Mouse (Mus musculus) skeletal muscle tissue, adult 2 months (tissue): Measurements from ENCODE around the gene Ush1g.

Experiments used
- DNase-seq: peaks from one replicate; pipeline ENCODE4 v3.0.0-alpha.2; 2012; ENCODE audit warnings: low read depth, low spot score

The Ush1g gene

DNA sequence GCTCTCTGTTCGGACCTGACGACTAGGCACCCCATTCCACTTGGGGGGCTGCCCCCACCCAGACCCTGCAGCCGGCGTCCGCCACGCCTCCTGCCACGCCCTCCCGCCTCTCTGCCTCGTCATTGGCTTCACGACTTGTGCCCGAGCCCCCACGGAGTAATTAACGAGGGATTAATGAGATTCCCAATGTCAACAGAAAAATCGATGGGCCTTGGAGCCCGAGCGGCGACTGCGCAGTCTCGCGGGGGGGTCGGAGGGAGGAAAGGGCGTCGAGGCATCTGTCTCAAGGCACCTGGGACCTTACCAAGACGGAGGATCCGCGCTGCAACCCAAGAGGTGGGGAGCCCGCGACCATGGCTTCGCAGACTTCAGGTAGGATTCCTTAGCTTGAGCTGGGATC is 12.7 kb upstream of the Ush1g start, which contains the start of gene Otop3:
Otop3 (plus strand) TSS at position 201 of the 400 bp plus-strand sequence.
- DNase-seq, result no peak

DNA sequence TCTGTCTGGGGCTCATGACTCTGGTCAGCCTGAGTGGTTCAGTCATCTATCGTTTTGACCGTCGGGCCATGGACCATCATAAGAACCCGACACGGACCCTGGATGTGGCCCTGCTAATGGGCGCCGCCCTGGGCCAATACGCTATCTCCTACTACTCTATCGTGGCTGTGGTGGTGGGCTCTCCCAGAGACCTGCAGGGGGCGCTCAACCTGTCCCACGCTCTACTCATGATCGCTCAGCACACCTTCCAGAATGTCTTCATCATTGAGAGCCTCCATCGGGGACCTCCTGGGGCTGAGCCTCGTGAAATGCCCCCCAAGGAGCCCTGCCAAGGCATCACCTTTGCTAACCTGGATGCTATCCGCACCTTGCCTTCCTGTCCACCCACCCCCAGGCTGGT is 7.5 kb upstream of the Ush1g start:
- no peak for DNase-seq

DNA sequence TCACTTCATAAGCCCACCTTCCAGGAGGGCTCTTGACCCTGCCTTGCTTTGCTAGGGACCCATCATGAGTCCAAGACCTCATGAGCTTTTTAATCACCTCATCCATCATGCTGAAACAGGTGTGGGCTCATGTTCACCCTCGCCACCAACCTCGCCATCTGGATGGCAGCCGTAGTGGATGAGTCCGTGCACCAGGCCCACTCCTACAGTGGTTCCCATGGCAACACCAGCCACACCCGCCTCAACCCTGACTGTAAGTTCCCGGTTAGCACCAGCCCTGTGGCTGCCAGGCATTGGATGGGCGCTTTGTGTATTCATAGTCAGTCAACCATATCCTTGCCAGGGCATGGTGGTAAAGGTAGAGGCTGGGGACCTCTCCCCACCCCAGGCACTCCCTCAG is 4.9 kb upstream of the Ush1g start:
- no peak for DNase-seq

DNA sequence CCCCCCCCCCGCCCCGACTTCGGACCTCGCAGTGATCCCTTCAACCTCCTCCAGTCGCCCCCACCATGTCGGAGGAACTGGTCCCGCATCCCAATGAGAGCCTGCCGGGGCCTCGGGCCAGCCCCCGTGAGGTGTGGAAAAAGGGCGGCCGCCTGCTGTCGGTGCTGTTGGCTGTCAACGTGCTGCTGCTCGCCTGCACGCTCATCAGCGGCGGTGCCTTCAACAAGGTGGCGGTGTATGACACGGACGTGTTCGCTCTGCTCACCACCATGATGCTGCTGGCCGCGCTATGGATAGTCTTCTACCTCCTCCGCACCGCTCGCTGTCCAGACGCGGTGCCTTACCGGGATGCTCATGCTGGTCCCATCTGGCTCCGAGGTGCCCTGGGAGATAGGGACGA is 1.5 kb upstream of the Ush1g start:
- no peak for DNase-seq

DNA sequence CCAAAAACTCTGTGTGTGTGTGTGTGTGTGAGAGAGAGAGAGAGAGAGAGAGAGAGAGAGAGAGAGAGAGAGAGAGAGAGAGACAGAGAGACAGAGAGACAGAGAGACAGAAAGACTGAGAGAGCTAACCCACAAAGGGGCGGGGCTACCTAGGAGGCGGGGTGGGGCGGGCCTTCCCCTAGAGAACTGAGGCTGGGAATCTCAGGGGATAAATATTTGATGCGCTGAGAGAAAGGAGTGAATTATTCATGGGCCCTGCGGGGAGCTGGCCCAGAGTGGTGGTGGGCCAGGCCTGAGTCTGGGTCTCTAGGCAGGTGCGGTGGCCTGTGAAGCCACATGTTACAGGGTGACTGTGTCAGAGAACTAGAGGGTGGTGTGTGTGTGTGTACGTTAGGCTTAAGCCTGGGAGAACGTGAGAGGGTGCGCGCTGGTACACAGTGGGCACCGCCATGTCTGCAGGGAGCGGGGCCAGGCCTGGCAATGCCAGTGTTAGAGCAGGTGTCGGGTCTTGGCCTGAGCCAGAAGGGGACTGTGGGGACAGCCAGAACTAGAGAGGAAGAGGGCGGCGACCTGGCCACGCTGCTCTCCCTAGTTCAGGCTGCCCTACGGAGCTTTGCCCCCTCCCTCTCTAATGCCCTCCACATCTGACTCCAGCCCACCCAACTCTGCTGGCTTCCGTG is 2.0 kb downstream of the Ush1g start:
- DNase-seq, result peak; percentile 52

DNA sequence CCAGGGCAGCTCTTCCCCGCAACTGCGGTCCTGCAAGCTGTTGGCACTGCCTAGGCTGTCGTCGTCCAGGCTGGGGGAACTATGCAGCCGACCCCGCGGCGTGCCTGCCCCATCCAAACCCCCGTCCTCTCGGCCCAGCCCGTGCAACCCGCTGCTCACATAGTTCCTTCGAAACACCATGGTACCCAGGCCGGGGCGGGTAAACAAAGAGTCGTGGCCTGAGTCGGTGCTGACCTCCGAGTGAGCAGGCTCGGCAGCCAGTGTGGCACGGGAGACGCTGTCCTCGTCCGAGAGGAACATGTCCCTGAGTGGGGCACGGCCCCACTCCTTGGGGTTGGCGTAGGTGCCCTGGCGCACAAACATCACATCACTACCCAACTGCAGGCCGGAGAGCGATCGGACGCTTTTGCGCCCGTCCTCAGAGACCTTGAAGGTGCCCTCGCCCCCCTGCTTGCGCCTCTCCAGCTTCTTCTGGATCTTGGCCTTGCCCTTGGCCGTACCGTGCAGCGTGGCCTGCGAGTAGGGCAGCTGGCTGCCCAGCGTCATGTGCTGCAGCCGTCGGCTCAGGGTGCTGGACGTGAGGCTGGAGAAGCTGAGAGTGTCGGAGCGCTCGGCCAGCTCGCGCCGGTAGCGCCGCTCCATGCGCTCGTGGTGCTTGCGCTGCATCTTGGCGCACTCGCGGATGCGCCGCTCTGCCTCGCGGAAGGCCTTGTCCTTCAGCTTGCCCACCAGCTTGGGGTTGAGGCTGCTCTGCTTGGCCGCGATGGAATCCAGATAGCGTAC is 3.4 kb downstream of the Ush1g start:
- no peak for DNase-seq

DNA sequence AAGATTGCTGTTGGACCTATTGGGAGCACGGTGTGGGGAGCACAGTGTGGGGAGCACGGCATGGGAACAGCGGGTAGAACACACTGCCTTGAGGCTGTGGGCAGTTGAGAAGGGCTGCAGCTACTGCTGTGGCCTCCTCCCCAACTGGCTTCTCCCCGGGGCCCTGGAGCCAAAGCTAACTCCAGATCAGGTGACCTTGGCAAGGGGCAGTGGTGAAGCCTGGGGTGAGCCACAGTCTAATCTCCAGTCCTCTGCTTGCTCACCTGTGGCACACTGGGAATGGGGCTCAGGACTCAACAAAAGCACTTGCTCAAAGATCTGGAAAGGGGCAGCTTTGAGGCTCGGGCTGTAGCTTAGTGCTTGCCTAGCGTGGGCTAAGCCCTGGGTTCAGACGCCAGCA is 4.6 kb downstream of the Ush1g start:
- DNase-seq, result no peak

DNA sequence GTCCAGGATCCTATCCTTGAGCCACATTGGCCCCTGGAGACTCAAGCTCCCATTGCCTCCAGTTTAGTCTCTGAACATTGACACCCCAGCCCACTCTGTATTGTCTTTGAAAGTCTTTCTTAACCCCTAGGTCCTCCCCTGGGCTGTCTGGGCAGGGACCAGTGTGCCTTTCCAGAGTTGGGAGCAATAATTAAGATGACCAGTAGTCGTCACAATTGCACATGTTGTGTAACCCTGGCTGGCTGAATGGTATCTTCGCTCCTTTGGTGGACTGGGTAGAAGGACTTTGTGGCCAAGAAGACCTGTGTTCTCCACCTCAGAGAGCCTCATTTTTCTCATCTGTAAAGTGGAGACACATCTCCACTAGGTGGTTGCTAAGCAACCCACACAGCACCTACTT is 7.6 kb downstream of the Ush1g start:
- DNase-seq, result no peak

DNA sequence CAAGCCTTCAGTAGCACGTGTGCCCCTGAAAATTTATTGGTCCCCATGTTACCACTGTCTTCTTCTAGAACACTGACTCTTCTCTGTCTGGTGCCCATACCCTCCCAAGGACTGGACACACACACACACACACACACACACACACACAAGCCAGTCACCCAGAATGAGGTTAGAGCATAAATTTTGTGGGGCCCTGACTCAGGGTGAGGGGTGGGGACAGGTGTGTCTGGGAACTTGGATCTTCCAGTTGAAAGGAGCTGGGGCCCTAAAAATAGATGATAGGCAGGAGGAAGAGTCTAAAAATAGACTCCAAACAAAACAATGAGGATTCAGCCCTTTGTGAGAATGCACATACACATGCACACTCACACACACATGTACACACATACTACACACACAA is 13.1 kb downstream of the Ush1g start:
- no peak for DNase-seq

DNA sequence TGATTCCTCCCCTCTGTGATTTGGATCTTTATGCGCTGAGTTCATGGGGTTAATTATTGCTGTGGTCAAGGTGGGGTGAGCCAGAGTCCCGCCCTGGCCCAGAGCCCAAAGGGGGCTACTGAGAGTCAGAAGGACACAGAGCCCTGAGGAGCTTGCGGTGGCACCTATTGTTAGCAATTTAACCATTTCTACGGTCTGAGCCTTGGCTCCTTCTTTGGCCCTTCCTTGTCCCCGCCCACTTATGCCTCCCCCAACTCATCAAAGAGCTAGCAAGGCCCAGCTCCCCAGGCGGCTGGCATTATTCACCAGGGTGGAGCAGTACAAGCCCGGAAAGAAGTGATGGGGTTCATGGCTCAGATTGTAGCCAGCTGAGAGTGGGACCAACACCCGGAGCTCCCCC is 15.0 kb downstream of the Ush1g start, which contains the start of gene Otop2:
Otop2 (plus strand) TSS at position 301 of the 400 bp plus-strand sequence.
- no peak for DNase-seq

DNA sequence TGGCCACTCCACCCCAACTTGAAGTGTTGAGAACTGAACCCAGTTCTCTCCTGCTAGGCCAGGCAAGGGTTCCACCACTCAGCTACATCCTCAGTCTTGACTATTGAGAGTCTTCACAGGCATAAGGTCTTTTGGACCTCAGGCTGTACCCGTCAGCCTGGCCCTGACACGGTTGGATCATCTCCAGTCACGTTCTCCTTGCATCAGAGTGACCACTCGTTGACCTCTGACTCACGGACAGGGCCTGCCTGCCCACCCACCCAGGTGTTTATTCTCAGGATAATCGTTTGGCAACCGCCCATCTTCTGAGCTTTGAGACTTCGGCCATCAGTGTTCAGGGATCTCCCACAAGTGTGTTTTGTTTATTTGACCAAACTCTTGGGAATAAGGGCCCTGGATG is 18.7 kb downstream of the Ush1g start:
- DNase-seq, result no peak

DNA sequence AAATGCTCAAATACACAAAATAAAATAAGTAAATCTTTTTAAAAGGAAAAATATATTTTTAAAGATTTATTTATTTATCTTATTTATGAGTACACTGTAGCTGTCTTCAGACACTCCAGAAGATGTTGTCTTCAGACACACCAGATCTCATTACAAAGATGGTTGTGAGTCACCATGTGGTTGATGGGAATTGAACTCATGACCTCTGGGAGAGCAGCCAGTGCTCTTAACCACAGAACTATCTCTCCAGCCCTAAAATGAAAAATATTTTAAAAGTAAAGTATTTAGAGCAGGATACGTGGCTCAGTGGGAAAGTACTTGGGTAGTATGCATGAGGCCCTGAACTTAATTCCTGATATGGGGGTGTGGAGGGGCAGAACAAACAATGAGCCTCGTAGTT is 20.5 kb downstream of the Ush1g start:
- no peak for DNase-seq

DNA sequence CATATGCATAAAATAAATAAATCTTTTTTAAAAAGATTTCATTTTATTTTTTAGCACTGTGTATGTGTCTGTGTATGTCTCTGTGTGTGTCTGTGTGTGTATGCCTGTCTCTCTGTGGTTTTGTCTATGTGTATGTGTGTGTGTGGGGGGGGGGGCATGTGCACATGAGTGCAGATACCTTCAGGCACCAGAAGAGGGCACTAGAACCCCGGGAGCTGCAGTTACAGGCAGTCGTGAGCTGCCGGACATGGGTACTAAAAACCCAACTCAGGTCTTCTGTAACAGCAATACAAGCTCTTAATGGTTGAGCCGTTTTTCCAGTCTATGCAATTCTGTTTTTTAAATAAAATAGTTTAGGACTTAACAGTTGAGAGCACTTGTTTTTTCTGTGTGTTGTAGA is 21.1 kb downstream of the Ush1g start:
- DNase-seq, result no peak

DNA sequence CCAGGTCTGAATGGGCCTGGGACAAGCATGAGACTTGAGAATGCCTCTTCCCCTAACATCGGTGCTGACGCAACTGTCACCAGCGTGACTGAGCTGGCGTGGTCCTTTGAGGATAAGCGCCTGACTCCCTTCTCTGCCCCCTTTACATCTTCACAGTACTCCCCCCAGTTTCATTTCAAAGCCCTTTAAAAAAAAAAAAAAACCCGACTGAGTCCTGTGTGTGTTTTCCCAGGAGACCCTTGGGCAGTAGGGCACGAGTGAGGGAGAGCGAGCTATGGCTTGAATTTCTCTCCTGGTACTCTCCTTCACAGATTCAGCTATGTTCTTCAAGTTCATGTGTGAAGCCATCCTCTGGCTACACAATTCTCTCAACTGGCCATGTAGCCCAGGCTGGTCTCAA is 23.7 kb downstream of the Ush1g start:
- no peak for DNase-seq

DNA sequence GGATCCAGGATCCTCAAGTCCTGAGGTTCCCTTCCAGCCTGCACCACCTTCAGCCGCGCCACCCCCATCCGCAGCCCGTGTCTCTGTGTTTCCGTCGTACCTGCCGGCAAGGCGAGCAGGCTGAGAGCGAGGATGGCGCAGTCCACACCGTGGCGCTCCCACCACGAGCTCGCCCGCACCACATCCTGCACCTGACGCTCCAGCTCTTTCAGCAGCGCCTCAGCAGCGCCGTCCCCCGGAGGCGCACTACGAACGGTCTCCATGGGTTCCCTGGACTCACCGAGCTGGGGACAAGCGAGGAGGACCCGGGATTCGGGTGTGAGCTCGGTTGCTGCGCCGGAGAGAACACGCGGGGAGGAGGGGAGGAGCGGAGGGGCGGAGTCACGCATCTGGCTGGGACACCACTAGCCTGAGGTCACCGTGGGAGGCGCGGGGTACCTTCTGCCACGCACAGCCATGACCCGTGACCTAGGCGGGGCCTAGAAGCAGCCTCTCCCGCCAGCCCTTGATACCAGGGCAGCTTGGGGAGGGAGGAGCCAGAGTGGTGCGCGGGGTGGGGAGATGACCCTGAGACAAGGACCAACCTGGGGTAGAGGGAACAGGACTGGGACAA is 24.5 kb downstream of the Ush1g start, which contains the start of gene Fads6:
Fads6 (minus strand) TSS at position 450 of the 613 bp plus-strand sequence.
- DNase-seq, result no peak

DNA sequence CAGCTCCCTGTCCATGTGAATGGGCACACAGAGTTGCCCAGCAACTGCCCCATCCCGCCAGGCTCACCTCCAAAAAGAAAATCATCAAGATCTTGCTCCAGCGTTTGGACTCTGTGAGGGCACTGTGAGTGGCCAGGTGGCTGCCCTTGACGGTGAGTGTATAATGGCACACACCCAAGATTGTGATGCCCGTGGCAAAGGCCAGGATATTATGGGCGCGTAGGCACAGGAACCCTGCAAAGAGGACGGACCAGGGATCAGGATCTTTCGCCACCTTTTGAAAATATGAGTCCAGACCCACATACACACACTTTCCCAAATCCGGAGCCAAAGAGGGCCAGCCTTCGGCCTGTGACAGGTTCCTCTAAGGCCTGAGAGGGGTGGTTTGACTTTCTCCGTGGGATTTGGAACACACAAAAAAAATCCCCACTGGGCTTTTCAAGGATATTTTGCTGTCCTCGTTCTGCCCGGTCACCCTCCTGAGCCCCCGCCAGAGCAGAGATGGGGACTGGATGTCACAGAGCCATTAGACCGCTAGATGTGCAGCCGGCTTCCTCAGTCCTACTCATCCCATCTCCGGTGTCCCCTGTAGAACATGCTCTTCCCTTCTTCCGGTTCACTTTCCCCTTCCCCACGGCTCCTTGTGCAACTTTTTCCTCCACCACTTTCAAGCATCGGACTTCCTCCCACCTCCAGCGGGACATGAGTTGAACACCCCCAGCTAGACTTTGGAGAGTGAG is 25.2 kb downstream of the Ush1g start:
- no peak for DNase-seq

DNA sequence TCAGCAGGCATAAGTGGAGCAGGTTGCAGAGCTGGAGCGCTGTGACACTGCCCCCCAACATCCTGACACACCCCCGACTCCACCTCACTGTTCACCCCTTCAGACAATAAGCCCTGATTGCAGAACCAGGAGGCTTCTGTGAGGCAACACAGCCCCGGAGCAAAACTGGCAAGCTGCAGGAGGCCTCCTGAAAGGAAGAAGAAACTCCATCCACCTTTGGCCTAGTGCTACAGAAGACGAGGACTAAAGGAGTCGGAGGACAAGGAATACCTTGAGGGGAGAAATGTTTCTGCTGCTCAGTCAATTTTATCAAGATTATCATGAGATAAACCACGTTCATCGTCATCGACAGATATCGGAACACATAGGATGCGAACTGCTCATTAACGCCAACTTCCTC is 25.9 kb downstream of the Ush1g start:
- DNase-seq, result no peak

DNA sequence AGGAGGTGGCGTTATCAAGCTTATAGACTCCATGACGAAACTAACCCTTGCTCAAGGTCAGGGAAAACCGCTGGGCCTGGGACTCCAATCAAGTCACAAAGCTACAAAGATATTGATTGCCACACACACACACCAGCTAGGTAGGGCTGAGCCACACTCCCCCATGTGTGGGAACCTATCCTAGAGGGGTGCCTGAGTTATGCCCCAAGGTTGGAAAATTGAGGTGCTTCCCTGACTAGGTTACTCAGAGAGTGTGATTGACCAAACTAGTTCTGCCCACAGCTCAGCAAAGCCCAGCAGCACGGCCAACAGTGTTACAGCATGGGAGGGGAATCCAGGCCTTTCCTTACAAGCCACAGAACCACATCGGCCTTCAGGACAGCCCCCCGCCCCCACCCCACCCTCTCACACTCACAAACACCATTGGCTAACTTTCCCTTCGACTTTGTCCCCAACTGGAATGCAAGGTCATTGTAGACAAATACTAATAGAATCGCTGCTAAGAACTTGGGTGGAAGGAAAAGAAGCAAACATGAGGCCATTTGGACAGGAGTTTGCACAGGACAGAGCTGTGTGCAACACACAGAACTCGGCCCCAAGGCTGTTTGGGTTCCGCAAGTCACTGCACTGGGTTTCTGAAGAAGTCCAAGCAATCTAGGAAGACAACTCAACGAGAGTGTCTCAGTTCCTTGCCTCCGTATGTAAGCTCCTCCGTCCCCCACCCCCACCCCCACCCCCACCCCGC is 29.0 kb downstream of the Ush1g start:
- no peak for DNase-seq

DNA sequence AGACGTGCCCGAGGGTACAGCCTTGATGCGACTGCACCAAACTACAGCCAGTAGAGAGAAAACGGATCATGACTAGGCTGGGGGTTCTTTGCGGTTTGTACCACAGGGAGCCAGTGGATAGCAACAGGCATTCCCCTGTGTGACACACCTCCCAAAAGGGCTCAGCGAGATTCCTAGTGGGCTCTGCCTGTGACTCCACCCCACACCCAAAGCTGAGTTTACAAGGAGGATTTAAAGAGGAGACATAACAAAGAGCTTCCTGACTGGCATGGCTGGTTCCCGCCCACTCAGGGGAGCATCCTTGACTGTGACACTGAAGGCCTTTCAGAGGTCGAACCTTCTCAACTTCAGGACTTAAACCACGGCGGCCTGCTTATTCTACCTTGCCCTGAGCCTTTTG is 30.3 kb downstream of the Ush1g start:
- DNase-seq, result no peak

DNA sequence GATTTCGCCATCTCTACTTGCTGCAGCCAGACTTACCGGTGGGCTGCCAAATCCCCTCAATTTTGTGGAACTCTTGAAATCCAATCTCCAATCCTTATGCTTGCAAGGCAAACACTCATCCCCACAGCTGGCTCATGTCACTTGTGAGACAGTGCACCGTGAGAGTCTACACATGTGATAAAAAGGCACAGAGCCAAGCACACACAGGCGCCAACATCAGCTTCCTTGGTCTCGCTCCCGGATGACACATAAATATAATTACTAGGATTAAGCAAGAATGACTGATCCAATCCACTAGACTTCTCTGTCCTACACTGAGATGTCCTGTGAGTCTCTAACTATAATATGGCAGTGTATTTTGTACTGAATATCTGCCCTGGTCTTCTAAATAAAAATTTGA is 30.9 kb downstream of the Ush1g start:
- DNase-seq, result peak; percentile 81

DNA sequence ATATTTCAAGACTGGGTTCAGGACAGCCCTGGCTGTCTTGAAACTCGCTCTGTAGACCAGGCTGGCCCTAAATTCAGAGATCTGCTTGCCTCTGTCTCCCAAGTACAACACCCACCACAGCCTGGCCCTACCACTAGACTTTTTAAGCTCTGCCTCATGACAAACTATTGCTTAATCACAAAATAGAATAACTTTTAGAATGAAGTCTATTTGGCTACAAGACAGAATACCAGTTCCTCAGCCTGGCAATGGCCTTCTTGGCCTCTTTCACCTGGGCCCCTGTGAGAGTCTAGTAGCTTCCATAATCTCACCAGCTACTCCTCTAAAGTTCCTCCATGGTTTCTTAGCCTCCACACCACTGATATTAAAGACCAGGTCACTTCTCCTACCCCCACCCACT is 31.5 kb downstream of the Ush1g start:
- DNase-seq, result no peak
